Mouse (Mus musculus) ES-E14 (cell line): ENCODE data around the gene Fbn1.

Experiments used
- CHD2 ChIP-seq: IDR thresholded peaks from 2 replicates; pipeline ENCODE4 v1.6.1; 2014; ENCODE audit warnings: mild to moderate bottlenecking, low read depth, low read length, inconsistent platforms
- HCFC1 ChIP-seq: IDR thresholded peaks from 2 replicates; pipeline ENCODE4 v1.6.1; 2012; ENCODE audit warnings: low read length, inconsistent platforms, borderline replicate concordance; ENCODE audit not compliant: insufficient read depth
- ZNF384 ChIP-seq: IDR thresholded peaks from 2 replicates; pipeline ENCODE4 v1.6.1; 2012; ENCODE audit warnings: low read depth, low read length, inconsistent platforms

- TF ChIP-seq ZNF384 (no peak), HCFC1 (no peak), CHD2 (no peak)
Measured at GRCm38 (mm10) chr2:125276692-125277091, 231.1 kb downstream of the Fbn1 start.
